Mouse (Mus musculus) natural killer cell, adult 2 months (primary cell): Measurements from ENCODE around the gene Hist1h1d.
"Not testable (repeated sequence)": the region's sequence is repeated elsewhere in the genome, so short reads cannot be mapped to it uniquely, and the experiment has no call there.

Experiments
- DNase-seq, 2 experiments: peaks; one replicate each; pipeline ENCODE4 v3.0.0; 2022; ENCODE audit warnings: low spot score in 2 of 2

Gene Hist1h1d

DNA sequence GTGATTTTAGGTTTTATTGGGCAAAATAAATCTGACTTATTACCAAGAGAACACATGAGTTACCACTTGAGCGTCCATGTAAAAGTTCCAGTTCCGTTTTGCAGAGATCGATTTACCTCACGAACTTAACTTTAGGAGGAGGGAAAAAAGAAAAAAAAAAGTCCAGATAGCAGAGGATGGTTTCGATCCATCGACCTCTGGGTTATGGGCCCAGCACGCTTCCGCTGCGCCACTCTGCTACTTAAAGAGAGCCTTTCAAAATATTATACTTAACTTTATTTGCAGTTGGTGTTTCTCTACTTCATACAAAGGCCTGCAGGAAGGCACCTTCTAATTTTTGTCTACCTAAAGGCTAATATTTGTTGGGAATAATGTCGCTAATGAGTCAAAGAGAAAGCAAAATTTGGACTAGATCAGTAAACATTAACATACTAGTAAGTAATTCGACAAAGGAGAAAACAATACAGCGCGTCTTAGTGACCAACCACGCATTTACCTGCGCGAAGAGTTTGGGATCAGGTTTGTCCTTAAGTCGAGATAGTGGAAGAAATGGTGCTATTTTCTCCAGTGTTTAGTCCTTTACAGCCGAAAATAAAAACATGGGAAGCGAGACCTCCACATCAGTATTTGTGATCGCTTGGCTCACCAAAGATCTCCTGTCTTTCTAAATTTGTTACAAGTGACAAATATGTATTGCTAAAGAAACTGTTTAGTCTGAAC is 22.7 kb upstream of the Hist1h1d start:
- peak; percentile 79 to 83 for DNase-seq

DNA sequence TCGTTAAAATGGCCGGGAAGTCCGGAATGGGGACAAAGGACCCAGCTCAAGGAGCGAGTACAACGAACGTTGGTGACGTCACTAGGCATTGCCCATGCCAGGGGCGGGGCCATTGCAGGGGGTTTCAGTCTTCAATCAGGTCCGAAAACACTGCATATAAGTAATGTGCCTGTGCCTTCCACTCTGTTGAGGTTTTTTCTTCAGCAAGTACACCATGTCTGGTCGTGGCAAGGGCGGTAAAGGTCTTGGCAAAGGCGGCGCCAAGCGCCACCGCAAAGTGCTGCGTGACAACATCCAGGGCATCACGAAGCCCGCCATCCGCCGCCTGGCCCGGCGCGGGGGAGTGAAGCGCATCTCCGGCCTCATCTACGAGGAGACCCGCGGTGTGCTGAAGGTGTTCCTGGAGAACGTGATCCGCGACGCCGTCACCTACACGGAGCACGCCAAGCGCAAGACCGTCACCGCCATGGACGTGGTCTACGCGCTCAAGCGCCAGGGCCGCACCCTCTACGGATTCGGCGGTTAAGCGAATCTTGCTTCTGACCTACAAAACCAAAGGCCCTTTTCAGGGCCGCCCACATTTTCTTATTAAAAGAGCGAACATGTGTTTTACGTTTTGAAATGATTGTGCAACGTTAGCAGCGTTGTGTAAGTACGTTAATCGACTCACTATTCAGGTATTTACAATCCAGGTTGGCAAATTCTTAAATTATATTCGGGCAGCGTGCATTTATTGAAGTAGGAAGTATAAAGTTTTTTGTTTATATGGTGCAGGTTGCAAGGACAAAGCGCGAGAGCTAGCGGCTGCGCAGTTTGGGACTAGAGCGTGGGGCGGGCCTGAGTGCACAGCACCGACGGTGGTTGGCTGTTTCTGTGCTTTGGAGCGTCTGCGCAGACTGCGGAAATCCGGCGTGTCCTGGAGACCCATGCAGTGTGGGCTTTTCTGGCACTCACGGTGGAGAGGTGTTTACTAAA is 21.9 kb upstream of the Hist1h1d start, which contains the start of gene Hist1h4h:
Gene Hist1h4h (plus strand): TSS at position 150 of the 975 bp plus-strand sequence.
- DNase-seq = peak; percentile 95 to 96

DNA sequence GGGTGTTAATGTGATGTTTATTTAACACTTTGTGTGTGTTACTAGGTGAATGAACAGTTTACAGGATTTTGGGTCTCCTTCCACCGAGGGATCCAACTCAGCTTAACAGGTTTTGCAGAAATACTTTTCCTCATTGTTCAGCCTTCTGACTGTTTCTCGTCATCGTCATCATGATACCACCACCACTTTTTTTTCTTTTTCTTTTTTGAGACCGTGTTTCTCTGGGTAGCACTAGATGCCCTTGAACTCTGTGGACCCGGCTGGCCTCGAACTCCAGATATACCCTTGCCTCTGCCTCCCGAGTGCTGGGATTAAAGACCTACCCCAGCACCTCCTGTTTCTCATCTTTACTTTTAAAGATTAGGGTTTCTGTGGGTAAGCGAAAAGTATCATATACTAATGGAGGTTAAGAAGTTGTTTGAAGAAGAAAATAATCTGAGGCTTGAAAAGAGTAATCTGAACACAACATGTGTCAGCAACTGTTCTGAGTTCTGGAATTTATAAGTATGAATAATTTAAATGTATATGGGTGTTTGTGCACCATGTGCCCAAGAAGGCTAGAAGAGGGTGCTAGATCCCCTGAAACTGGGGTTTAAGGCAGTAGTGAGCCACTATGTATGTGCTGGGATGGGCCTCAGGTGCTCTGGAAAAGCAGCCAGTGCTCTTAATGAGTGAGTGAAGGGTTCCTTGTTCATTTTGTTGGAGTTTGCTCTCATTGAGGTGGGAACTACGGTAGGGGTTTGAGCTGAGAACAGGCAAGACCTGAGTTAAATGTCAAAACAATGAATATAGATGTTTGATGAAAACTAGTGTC is 20.6 kb upstream of the Hist1h1d start:
- DNase-seq = no peak

- peak; percentile 31 to 53 for DNase-seq
Measured at GRCm38 (mm10) chr13:23533560-23534367, 19.3 kb upstream of the Hist1h1d start, which contains the start of gene Hist1h2af. TSS of gene Hist1h2af (plus strand) at chr13:23533906.

DNA sequence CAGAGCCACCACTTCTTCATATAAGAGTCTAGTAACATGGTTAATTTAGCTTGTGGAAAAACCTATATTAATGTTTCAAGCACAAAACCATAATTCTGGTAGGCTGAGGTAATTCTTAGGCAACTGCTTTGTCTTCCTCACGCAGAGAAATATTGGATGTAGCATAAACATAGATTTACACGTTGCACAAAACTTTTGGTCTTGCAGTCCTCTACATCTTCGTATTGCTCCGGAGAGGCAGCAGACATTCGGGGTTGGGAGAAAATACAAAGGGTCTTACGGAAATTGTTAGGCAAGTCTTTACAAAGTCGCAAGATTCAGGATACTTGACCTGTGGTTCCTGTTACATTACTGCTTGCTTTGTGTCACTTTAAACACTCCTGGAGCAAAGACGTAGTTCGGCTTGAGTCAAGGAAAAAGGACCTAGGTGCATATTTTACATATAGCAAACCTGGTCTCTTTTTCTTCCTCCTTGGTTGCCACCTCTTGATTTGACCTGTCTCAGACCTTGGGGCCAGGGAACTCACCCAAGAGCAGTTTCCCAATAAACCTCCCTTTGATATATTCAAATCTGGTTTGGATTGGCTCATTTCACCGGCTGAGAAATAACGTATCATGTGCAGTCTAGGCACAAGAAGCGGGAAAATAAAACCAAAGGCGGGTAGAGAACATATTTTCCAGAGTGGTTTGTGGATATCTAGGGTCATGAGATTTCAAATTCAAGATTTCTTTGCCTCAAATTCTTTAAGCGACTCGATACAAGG is 18.5 kb upstream of the Hist1h1d start:
- DNase-seq = no peak

GRCm38 (mm10) chr13:23535137-23536075 is 17.7 kb upstream of the Hist1h1d start, which contains the start of gene Hist1h3g:
TSS of gene Hist1h3g (plus strand) at chr13:23535422.
- DNase-seq = peak; percentile 74 to 81

- DNase-seq = no peak
Measured at GRCm38 (mm10) chr13:23536076-23536822, 16.8 kb upstream of the Hist1h1d start.

DNA sequence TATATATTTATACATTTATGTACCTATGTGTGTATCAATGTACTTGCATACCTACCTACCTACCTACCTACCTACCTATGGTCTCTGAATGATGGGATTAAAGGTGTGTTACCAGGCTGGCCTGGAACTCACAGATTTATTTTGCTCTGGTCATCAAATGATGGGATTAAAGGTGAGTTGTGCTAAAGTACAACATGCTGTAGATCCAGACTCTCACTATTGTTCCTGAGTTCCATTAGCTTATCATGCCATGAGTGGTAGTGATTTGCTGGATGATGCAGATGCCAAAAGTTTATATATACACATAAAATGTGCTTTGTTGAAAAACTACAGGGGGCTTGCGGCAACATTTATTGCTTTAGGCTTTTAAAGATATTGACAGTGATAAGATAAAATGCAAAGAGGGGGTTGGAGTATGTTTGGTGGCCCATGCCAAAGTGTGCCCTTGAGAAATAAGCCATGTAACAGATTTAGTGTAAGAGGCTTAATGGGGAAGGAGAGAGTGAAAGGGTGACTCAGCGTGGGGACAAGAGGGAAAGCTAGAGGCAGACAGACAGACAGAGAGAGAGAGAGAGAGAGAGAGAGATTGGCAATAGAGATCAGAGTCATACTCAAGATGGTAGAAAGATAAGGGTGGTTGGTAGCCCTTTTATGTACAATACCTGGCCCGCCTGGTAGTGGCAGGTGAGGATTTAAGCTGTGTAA is 15.9 kb upstream of the Hist1h1d start:
- DNase-seq = no peak

GRCm38 (mm10) chr13:23538249-23538648 is 14.8 kb upstream of the Hist1h1d start:
- DNase-seq = no peak

GRCm38 (mm10) chr13:23539821-23540220 is 13.2 kb upstream of the Hist1h1d start:
- DNase-seq = not testable (repeated sequence)

- no peak for DNase-seq
Measured at GRCm38 (mm10) chr13:23541497-23541896, 11.6 kb upstream of the Hist1h1d start.

DNA sequence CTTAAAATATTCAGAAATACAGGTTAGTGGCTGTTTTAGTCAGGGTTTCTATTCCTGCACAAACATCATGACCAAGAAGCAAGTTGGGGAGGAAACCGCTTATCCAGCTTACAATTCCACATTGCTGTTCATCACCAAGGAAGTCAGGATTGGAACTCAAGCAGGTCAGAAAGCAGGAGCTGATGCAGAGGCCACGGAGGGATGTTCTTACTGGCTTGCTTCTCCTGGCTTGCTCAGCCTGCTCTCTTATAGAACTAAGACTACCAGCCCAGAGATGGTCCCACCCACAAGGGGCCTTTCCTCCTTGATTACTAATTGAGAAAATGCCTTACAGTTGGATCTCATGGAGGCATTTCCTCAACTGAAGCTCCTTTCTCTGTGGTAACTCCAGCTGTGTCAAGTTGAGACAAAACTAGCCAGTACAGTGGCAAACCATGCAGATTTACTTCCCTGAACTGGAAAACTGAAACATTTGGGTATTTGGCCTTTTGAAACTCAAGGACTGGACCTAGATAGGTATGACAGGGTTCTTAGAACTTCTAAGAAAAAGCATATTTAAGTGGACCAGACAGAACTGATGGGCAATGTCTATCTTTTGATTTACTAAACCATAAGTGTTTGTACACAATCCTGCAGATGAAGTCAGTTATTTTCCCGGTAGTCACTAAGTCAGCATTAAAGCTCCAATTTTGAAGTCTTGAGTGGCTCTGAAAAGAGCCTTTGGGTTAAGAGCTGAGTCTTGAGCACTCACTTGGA is 10.7 kb upstream of the Hist1h1d start:
- not testable (repeated sequence) for DNase-seq

- peak; percentile 80 to 81 for DNase-seq
Measured at GRCm38 (mm10) chr13:23542999-23543607, 10.0 kb upstream of the Hist1h1d start, which contains the start of gene Hist1h2bh. TSS of gene Hist1h2bh (minus strand) at chr13:23543392.

- peak; percentile 86 to 88 for DNase-seq
Measured at GRCm38 (mm10) chr13:23543965-23544786, 8.9 kb upstream of the Hist1h1d start, which contains the start of gene Hist1h3f. TSS of gene Hist1h3f (plus strand) at chr13:23544052.

DNA sequence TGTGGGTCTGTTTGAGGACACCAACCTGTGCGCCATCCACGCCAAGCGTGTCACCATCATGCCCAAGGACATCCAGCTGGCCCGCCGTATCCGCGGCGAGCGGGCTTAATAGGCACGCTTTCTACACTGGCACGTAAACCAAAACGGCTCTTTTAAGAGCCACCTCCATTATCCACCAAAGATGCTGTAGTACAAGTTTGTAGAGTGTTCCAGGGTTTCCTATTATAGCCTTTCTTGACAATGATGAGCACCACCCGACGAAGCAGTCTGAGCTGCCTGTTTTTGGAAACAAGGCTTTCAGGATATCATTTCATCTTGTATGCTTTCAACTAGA is 8.3 kb upstream of the Hist1h1d start:
- DNase-seq = not testable (repeated sequence)
